Mouse (Mus musculus): ENCODE measurements around the gene Ndst2. TPM values are rescaled to one million over a fixed set of nuclear protein-coding genes. Genes with fewer than 3 reads are reported as not detected.
A peak's percentile ranks its signal among the peaks of the same experiment; 100 is the strongest.

The Ndst2 gene
- polyA plus RNA-seq, 1 experiment from 2014 or later: 18.2 TPM

DNA sequence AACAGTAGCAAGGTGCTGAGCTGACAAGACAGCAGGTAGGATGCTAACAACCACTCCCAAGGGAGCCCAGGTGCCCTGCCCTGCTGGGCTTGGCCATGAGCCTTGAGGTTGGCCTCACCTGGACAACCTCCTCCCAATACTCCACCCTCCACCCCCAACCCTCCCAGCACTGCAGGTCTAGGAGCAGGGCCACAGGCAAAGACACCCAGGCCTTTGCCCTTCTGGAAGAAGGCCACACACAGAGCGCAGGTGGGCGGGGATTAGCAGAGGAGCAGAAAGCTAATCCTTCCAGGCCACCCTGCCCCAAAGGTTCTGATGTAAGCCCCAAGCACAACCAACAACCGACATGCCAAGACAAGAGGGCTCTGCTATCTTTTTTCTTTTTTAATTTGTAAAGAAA lies 39.0 kb upstream of the Ndst2 start:
- WGBS: 69% methylated on average over 3 of the region's 3 CpGs
- no peaks in the 10 kb centered on the region for H3K27me3 ChIP-seq (ENCODE audit: insufficient read depth, low read length)
- no peak for TF ChIP-seq CTCF (IDR thresholded peaks at IDR 0.05; ENCODE audit: low read depth)

DNA sequence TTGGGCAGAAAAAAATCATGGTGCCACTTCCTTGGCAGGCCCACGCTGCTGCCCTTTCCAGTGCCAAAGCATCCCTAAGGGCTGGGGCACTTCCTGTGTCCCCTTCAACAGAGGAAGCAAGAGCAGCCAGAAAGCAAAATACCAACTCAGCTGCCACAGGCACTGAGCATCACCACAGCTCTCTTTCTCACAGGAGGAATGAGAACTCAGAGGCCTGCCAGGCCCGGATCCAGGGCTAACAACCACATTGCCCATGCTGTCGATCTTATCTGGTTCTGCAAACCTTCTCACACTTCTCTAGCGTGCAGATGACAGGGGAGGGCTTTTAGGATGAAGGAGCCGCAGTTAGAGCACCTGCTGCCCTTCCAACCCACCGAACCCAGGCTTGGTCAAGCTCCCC lies 38.4 kb upstream of the Ndst2 start:
- no peak overlapping the region for H3K4me3 ChIP-seq (replicated peaks; ENCODE audit: low read depth, low read length)
- H3K27ac ChIP-seq: no peak overlapping the region
- no peak overlapping the region for H3K4me2 ChIP-seq (ENCODE audit: low read length)
- peaks cover 16% of the 10 kb centered on the region for H3K36me3 ChIP-seq (ENCODE audit: insufficient read depth, low read length)
- no peak for DNase-seq (ENCODE audit: low spot score)
- WGBS: 74% methylated on average over 6 of the region's 6 CpGs
- H3K9me3 ChIP-seq (replicated peaks; ENCODE audit: low read length): no peaks in the 10 kb centered on the region
- H3K4me1 ChIP-seq (replicated peaks; ENCODE audit: insufficient read depth, low read length): peaks cover 12% of the 10 kb centered on the region; the same call in 1 of the 2 replicates
- H3K27me3 ChIP-seq (ENCODE audit: insufficient read depth, low read length): no peaks in the 10 kb centered on the region
- H3K9ac ChIP-seq (ENCODE audit: low read depth, low read length): no peak overlapping the region
- no peak for ATAC-seq (replicated peaks; ENCODE audit: low FRiP score, low read depth)
- no peak for TF ChIP-seq CTCF (IDR thresholded peaks at IDR 0.05; ENCODE audit: low read depth)

More for the DNA sequence above, 39.0 kb upstream of the Ndst2 start:
- Histone ChIP-seq H3K27ac (no peak overlapping the region), H3K9ac (ENCODE audit: low read depth, low read length) (no peak overlapping the region), H3K4me3 (replicated peaks; ENCODE audit: low read depth, low read length) (no peak overlapping the region), H3K36me3 (ENCODE audit: insufficient read depth, low read length) (peaks cover 17% of the 10 kb centered on the region), H3K4me2 (ENCODE audit: low read length) (no peak overlapping the region), H3K9me3 (replicated peaks; ENCODE audit: low read length) (no peaks in the 10 kb centered on the region), H3K4me1 (replicated peaks; ENCODE audit: insufficient read depth, low read length) (peaks cover 12% of the 10 kb centered on the region; the same call in 1 of the 2 replicates)
- no peak for DNase-seq (ENCODE audit: low spot score)
- peak; percentile 29; the same call in 1 of the 2 replicates for ATAC-seq (replicated peaks; ENCODE audit: low FRiP score, low read depth)

- Histone ChIP-seq H3K9ac (ENCODE audit: low read depth, low read length) (no peak overlapping the region), H3K4me1 (replicated peaks; ENCODE audit: insufficient read depth, low read length) (peaks cover 12% of the 10 kb centered on the region; the same call in 1 of the 2 replicates), H3K27me3 (ENCODE audit: insufficient read depth, low read length) (no peaks in the 10 kb centered on the region), H3K9me3 (replicated peaks; ENCODE audit: low read length) (no peaks in the 10 kb centered on the region), H3K4me3 (replicated peaks; ENCODE audit: low read depth, low read length) (no peak overlapping the region), H3K27ac (no peak overlapping the region), H3K4me2 (ENCODE audit: low read length) (no peak overlapping the region), H3K36me3 (ENCODE audit: insufficient read depth, low read length) (peaks cover 12% of the 10 kb centered on the region; the same call in 1 of the 2 replicates)
- WGBS: 91% methylated on average over 3 of the region's 3 CpGs
- DNase-seq (ENCODE audit: low spot score) (no peak), ATAC-seq (replicated peaks; ENCODE audit: low FRiP score, low read depth) (no peak)
- no peak for TF ChIP-seq CTCF (IDR thresholded peaks at IDR 0.05; ENCODE audit: low read depth)
These were observed 37.6 kb upstream of the Ndst2 start for GRCm38 (mm10) chr14:20771941-20772340.

GRCm38 (mm10) chr14:20768581-20768980 lies 34.2 kb upstream of the Ndst2 start:
- DNase-seq (ENCODE audit: low spot score) (no peak), ATAC-seq (replicated peaks; ENCODE audit: low FRiP score, low read depth) (no peak)
- Histone ChIP-seq H3K27ac (no peak overlapping the region), H3K4me1 (replicated peaks; ENCODE audit: insufficient read depth, low read length) (no peaks in the 10 kb centered on the region), H3K27me3 (ENCODE audit: insufficient read depth, low read length) (no peaks in the 10 kb centered on the region), H3K4me3 (replicated peaks; ENCODE audit: low read depth, low read length) (no peak overlapping the region), H3K36me3 (ENCODE audit: insufficient read depth, low read length) (peaks cover 30% of the 10 kb centered on the region), H3K9me3 (replicated peaks; ENCODE audit: low read length) (no peaks in the 10 kb centered on the region), H3K4me2 (ENCODE audit: low read length) (no peak overlapping the region), H3K9ac (ENCODE audit: low read depth, low read length) (no peak overlapping the region)
- no peak for TF ChIP-seq CTCF (IDR thresholded peaks at IDR 0.05; ENCODE audit: low read depth)
- WGBS: 77% methylated on average over 5 of the region's 5 CpGs

- ATAC-seq (replicated peaks; ENCODE audit: low FRiP score, low read depth): no peak
- H3K4me1 ChIP-seq (replicated peaks; ENCODE audit: insufficient read depth, low read length): no peaks in the 10 kb centered on the region
- H3K9ac ChIP-seq (ENCODE audit: low read depth, low read length): no peak overlapping the region
- 91% methylated on average over 7 of the region's 7 CpGs for WGBS
- H3K9me3 ChIP-seq (replicated peaks; ENCODE audit: low read length): no peaks in the 10 kb centered on the region
- H3K4me2 ChIP-seq (ENCODE audit: low read length): no peak overlapping the region
- H3K36me3 ChIP-seq (ENCODE audit: insufficient read depth, low read length): peaks cover 36% of the 10 kb centered on the region
- no peaks in the 10 kb centered on the region for H3K27me3 ChIP-seq (ENCODE audit: insufficient read depth, low read length)
- no peak for TF ChIP-seq CTCF (IDR thresholded peaks at IDR 0.05; ENCODE audit: low read depth)
- no peak overlapping the region for H3K4me3 ChIP-seq (replicated peaks; ENCODE audit: low read depth, low read length)
- H3K27ac ChIP-seq: no peak overlapping the region
- no peak for DNase-seq (ENCODE audit: low spot score)
These were observed 33.6 kb upstream of the Ndst2 start for GRCm38 (mm10) chr14:20767936-20768335.

GRCm38 (mm10) chr14:20765642-20766258 lies 31.4 kb upstream of the Ndst2 start:
- ATAC-seq (replicated peaks; ENCODE audit: low FRiP score, low read depth) (peak; percentile 70), DNase-seq (ENCODE audit: low spot score) (peak; percentile 87)
- 25% methylated on average over 12 of the region's 12 CpGs for WGBS
- H3K9ac ChIP-seq (ENCODE audit: low read depth, low read length): no peak overlapping the region
- H3K36me3 ChIP-seq (ENCODE audit: insufficient read depth, low read length): peaks cover 56% of the 10 kb centered on the region
- no peak overlapping the region for H3K4me2 ChIP-seq (ENCODE audit: low read length)
- peak overlapping the region; percentile 19; the same call in 1 of the 2 replicates for H3K27ac ChIP-seq
- H3K9me3 ChIP-seq (replicated peaks; ENCODE audit: low read length): no peaks in the 10 kb centered on the region
- no peaks in the 10 kb centered on the region for H3K4me1 ChIP-seq (replicated peaks; ENCODE audit: insufficient read depth, low read length)
- peak; percentile 96 for TF ChIP-seq CTCF (IDR thresholded peaks at IDR 0.05; ENCODE audit: low read depth)
- H3K27me3 ChIP-seq (ENCODE audit: insufficient read depth, low read length): no peaks in the 10 kb centered on the region
- H3K4me3 ChIP-seq (replicated peaks; ENCODE audit: low read depth, low read length): no peak overlapping the region

All from kidney, postnatal 0 days (tissue).